Mouse (Mus musculus): Measurements from ENCODE around the gene Cdc42se1. TPM values are rescaled to one million over a fixed set of nuclear protein-coding genes. Genes with fewer than 3 reads are reported as not detected.
"Not testable (repeated sequence)": the region's sequence is repeated elsewhere in the genome, so short reads cannot be mapped to it uniquely, and the experiment has no call there.

Gene Cdc42se1
- polyA plus RNA-seq, 1 experiment from 2014 or later = 92.6 TPM

GRCm38 (mm10) chr3:95195772-95196171 is 32.8 kb upstream of the Cdc42se1 start:
- Histone ChIP-seq H3K9me3 (ENCODE audit: control insufficient read depth, low read length) (no peaks in the 10 kb centered on the region), H3K4me3 (ENCODE audit: low read depth, low read length) (no peak overlapping the region), H3K36me3 (ENCODE audit: control insufficient read depth, insufficient read depth, low read length) (peaks cover 73% of the 10 kb centered on the region), H3K4me1 (replicated peaks; ENCODE audit: control insufficient read depth, insufficient read depth, low read length) (no peaks in the 10 kb centered on the region), H3K27ac (ENCODE audit: low read depth) (no peak overlapping the region), H3K27me3 (replicated peaks; ENCODE audit: control insufficient read depth, insufficient read depth, low read length) (no peaks in the 10 kb centered on the region), H3K9ac (ENCODE audit: low read length) (no peak overlapping the region), H3K4me2 (ENCODE audit: low read length) (no peak overlapping the region)
- ATAC-seq (replicated peaks; ENCODE audit: low FRiP score, low TSS enrichment, low read depth) (no peak), DNase-seq (ENCODE audit: low spot score) (no peak)
- WGBS = 89% methylated on average over 2 of the region's 2 CpGs

DNA sequence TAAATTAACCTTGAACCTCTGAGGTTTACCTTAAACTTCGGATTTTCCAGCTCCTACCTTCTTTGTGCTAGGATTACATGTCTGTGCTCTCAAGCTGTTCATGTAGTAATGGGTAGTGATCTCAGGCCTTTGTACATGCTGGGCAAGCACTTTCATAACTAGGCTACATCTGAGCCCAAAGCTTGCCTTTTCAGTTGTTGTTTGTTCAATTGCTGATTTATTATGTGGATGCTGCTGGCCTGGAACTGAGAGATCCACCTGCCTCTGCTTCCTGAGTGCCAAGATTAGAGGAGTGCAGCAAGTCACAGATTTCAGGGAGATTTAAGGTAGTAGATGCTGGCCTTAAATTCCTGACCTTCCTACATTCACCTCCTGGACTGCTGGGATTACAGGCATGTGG is 29.4 kb upstream of the Cdc42se1 start:
- H3K27ac ChIP-seq (ENCODE audit: low read depth) = no peak overlapping the region
- no peaks in the 10 kb centered on the region for H3K4me1 ChIP-seq (replicated peaks; ENCODE audit: control insufficient read depth, insufficient read depth, low read length)
- WGBS = 82% methylated on average over 1 of the region's 1 CpGs
- H3K27me3 ChIP-seq (replicated peaks; ENCODE audit: control insufficient read depth, insufficient read depth, low read length) = no peaks in the 10 kb centered on the region
- H3K9me3 ChIP-seq (ENCODE audit: control insufficient read depth, low read length) = no peaks in the 10 kb centered on the region
- no peak for ATAC-seq (replicated peaks; ENCODE audit: low FRiP score, low TSS enrichment, low read depth)
- no peak overlapping the region for H3K9ac ChIP-seq (ENCODE audit: low read length)
- H3K4me3 ChIP-seq (ENCODE audit: low read depth, low read length) = no peak overlapping the region
- H3K4me2 ChIP-seq (ENCODE audit: low read length) = no peak overlapping the region
- H3K36me3 ChIP-seq (ENCODE audit: control insufficient read depth, insufficient read depth, low read length) = peaks cover 94% of the 10 kb centered on the region
- DNase-seq (ENCODE audit: low spot score) = no peak

DNA sequence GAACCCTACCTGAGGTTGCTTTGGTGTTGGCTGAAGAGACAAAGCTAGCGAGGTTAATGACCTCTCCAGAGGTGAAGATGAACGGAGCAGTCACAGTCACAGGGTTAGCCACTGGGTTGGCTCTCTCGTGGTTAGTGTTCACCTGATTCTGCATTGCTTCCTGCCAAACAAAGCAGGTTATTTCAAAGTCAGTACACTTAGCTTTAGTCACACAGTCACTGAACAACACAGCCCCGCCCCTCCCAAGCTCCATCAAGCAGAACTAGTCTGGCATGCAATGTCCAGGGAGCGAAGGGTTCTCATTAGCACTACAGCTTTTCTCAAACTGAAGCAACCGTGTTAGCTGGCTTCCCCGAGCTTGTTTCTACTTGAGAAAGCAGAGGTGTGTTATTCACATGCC is 28.4 kb upstream of the Cdc42se1 start:
- DNase-seq (ENCODE audit: low spot score) (no peak), ATAC-seq (replicated peaks; ENCODE audit: low FRiP score, low TSS enrichment, low read depth) (no peak)
- 86% methylated on average over 7 of the region's 7 CpGs for WGBS
- no peaks in the 10 kb centered on the region for H3K27me3 ChIP-seq (replicated peaks; ENCODE audit: control insufficient read depth, insufficient read depth, low read length)
- H3K4me3 ChIP-seq (ENCODE audit: low read depth, low read length) = no peak overlapping the region
- no peak overlapping the region for H3K9ac ChIP-seq (ENCODE audit: low read length)
- H3K4me1 ChIP-seq (replicated peaks; ENCODE audit: control insufficient read depth, insufficient read depth, low read length) = no peaks in the 10 kb centered on the region
- H3K4me2 ChIP-seq (ENCODE audit: low read length) = no peak overlapping the region
- no peak overlapping the region for H3K27ac ChIP-seq (ENCODE audit: low read depth)
- H3K9me3 ChIP-seq (ENCODE audit: control insufficient read depth, low read length) = no peaks in the 10 kb centered on the region
- H3K36me3 ChIP-seq (ENCODE audit: control insufficient read depth, insufficient read depth, low read length) = peaks cover 93% of the 10 kb centered on the region

DNA sequence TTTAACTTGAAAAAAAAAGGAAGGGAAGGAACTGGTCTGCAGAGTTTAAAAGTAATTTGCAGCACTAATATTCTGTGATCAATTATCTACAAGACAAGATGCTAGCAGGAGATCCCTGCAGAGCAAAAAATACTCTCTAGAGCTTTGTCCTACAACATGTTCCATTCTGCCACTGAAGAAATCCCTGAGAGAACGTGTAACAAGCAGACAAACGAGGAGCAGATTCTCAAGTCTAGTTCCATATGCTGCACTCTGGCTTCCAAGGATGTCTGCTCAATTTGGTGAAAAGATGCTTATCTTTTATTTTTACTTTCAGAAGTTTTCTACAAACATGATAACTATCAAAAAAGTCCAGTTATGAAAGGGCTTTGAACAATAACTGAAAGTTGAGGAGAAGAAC is 28.0 kb upstream of the Cdc42se1 start:
- H3K36me3 ChIP-seq (ENCODE audit: control insufficient read depth, insufficient read depth, low read length) = peaks cover 93% of the 10 kb centered on the region
- ATAC-seq (replicated peaks; ENCODE audit: low FRiP score, low TSS enrichment, low read depth) = no peak
- 91% methylated on average over 2 of the region's 2 CpGs for WGBS

GRCm38 (mm10) chr3:95203880-95204279 is 24.7 kb upstream of the Cdc42se1 start:
- Histone ChIP-seq H3K36me3 (ENCODE audit: control insufficient read depth, insufficient read depth, low read length) (peaks cover 88% of the 10 kb centered on the region), H3K27ac (ENCODE audit: low read depth) (no peak overlapping the region), H3K27me3 (replicated peaks; ENCODE audit: control insufficient read depth, insufficient read depth, low read length) (no peaks in the 10 kb centered on the region), H3K9me3 (ENCODE audit: control insufficient read depth, low read length) (no peaks in the 10 kb centered on the region), H3K4me3 (ENCODE audit: low read depth, low read length) (no peak overlapping the region), H3K9ac (ENCODE audit: low read length) (no peak overlapping the region), H3K4me2 (ENCODE audit: low read length) (no peak overlapping the region), H3K4me1 (replicated peaks; ENCODE audit: control insufficient read depth, insufficient read depth, low read length) (no peaks in the 10 kb centered on the region)
- WGBS = 90% methylated on average over 6 of the region's 6 CpGs
- no peak for ATAC-seq (replicated peaks; ENCODE audit: low FRiP score, low TSS enrichment, low read depth)
- DNase-seq (ENCODE audit: low spot score) = no peak

More for the DNA sequence above, 28.0 kb upstream of the Cdc42se1 start:
- no peak overlapping the region for H3K4me3 ChIP-seq (ENCODE audit: low read depth, low read length)
- DNase-seq (ENCODE audit: low spot score) = no peak
- no peak overlapping the region for H3K9ac ChIP-seq (ENCODE audit: low read length)
- H3K27me3 ChIP-seq (replicated peaks; ENCODE audit: control insufficient read depth, insufficient read depth, low read length) = no peaks in the 10 kb centered on the region
- H3K4me2 ChIP-seq (ENCODE audit: low read length) = no peak overlapping the region
- H3K4me1 ChIP-seq (replicated peaks; ENCODE audit: control insufficient read depth, insufficient read depth, low read length) = no peaks in the 10 kb centered on the region
- H3K9me3 ChIP-seq (ENCODE audit: control insufficient read depth, low read length) = no peaks in the 10 kb centered on the region
- no peak overlapping the region for H3K27ac ChIP-seq (ENCODE audit: low read depth)

DNA sequence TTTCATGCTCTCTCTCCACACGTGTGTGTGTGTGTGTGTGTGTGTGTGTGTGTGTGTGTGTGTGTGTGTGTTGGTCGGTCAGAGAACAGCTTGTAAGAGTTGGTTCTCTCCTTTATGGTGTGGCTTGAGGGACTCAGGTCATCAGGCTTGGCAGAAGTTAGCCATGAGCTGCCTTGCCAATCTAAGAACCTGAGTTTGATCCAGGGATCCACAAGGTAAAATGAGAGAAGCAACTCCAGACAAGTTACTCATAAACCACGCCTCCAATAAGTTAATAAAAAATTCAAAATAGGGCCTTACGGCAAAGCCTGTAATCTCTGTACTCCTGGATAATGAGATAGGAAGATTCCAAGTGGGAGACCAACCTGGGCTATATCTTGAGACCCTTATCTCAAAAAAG is 20.2 kb upstream of the Cdc42se1 start:
- H3K4me2 ChIP-seq (ENCODE audit: low read length) = no peak overlapping the region
- no peak for ATAC-seq (replicated peaks; ENCODE audit: low FRiP score, low TSS enrichment, low read depth)
- H3K4me1 ChIP-seq (replicated peaks; ENCODE audit: control insufficient read depth, insufficient read depth, low read length) = no peaks in the 10 kb centered on the region
- DNase-seq (ENCODE audit: low spot score) = no peak
- no peak overlapping the region for H3K27ac ChIP-seq (ENCODE audit: low read depth)
- no peaks in the 10 kb centered on the region for H3K27me3 ChIP-seq (replicated peaks; ENCODE audit: control insufficient read depth, insufficient read depth, low read length)
- no peak overlapping the region for H3K9ac ChIP-seq (ENCODE audit: low read length)
- peaks cover 45% of the 10 kb centered on the region for H3K36me3 ChIP-seq (ENCODE audit: control insufficient read depth, insufficient read depth, low read length)
- H3K9me3 ChIP-seq (ENCODE audit: control insufficient read depth, low read length) = no peaks in the 10 kb centered on the region
- no peak overlapping the region for H3K4me3 ChIP-seq (ENCODE audit: low read depth, low read length)
- 96% methylated on average over 4 of the region's 4 CpGs for WGBS

DNA sequence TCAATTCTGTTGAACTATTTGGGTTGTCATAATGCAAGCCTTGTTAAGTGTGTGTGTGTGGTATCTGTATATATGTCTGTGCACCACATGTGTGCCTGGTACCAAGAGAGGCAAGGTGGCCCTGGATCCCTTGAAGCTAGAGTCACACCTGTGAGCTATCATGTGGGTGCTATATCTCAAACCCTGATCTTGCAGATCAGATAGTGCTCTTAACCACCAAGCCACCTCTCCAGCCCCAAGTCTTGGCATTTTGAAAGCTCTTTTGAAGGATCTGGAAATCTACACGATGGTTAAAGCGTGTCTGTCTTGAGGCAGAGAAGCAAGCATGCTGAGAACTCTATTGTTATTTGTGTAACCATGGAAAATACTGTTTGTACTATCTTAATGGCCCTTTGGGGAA is 17.9 kb upstream of the Cdc42se1 start:
- H3K27me3 ChIP-seq (replicated peaks; ENCODE audit: control insufficient read depth, insufficient read depth, low read length) = no peaks in the 10 kb centered on the region
- H3K36me3 ChIP-seq (ENCODE audit: control insufficient read depth, insufficient read depth, low read length) = peaks cover 32% of the 10 kb centered on the region
- H3K27ac ChIP-seq (ENCODE audit: low read depth) = no peak overlapping the region
- no peak for DNase-seq (ENCODE audit: low spot score)
- H3K4me2 ChIP-seq (ENCODE audit: low read length) = no peak overlapping the region
- WGBS = 90% methylated on average over 2 of the region's 2 CpGs
- no peak overlapping the region for H3K9ac ChIP-seq (ENCODE audit: low read length)
- ATAC-seq (replicated peaks; ENCODE audit: low FRiP score, low TSS enrichment, low read depth) = no peak
- no peaks in the 10 kb centered on the region for H3K4me1 ChIP-seq (replicated peaks; ENCODE audit: control insufficient read depth, insufficient read depth, low read length)
- H3K4me3 ChIP-seq (ENCODE audit: low read depth, low read length) = no peak overlapping the region
- H3K9me3 ChIP-seq (ENCODE audit: control insufficient read depth, low read length) = no peaks in the 10 kb centered on the region

GRCm38 (mm10) chr3:95212889-95213608 is 15.5 kb upstream of the Cdc42se1 start:
- 96% methylated on average over 7 of the region's 10 CpGs for WGBS
- not testable (repeated sequence) for H3K9ac ChIP-seq (ENCODE audit: low read length); H3K27me3 ChIP-seq (replicated peaks; ENCODE audit: control insufficient read depth, insufficient read depth, low read length); H3K4me1 ChIP-seq (replicated peaks; ENCODE audit: control insufficient read depth, insufficient read depth, low read length); H3K4me3 ChIP-seq (ENCODE audit: low read depth, low read length); H3K9me3 ChIP-seq (ENCODE audit: control insufficient read depth, low read length); ATAC-seq (replicated peaks; ENCODE audit: low FRiP score, low TSS enrichment, low read depth); H3K27ac ChIP-seq (ENCODE audit: low read depth); H3K4me2 ChIP-seq (ENCODE audit: low read length); DNase-seq (ENCODE audit: low spot score)
- H3K36me3 ChIP-seq (ENCODE audit: control insufficient read depth, insufficient read depth, low read length) = peaks cover 20% of the 10 kb centered on the region

DNA sequence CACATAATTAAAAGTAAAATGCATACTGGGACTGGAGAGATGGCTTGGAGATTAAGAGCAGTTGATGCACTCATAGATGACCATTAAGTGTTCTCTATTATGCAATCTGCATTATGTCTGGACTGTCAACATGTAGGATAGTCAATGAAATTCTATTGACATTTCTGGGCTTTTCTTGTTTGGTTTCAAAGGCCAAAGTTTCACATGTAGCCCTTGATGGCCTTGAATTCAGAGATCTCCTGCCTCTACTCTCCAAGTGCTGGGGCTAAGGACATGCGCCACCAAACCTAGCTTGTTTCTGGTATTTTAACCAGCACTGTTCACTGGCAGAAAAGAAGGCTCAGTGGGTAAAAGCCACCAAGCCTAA is 14.9 kb upstream of the Cdc42se1 start:
- no peak overlapping the region for H3K4me3 ChIP-seq (ENCODE audit: low read depth, low read length)
- DNase-seq (ENCODE audit: low spot score) (no peak), ATAC-seq (replicated peaks; ENCODE audit: low FRiP score, low TSS enrichment, low read depth) (no peak)
- H3K36me3 ChIP-seq (ENCODE audit: control insufficient read depth, insufficient read depth, low read length) = peaks cover 15% of the 10 kb centered on the region
- H3K27me3 ChIP-seq (replicated peaks; ENCODE audit: control insufficient read depth, insufficient read depth, low read length) = no peaks in the 10 kb centered on the region
- H3K27ac ChIP-seq (ENCODE audit: low read depth) = no peak overlapping the region
- no peak overlapping the region for H3K9ac ChIP-seq (ENCODE audit: low read length)
- H3K4me1 ChIP-seq (replicated peaks; ENCODE audit: control insufficient read depth, insufficient read depth, low read length) = no peaks in the 10 kb centered on the region; the same call in 1 of the 2 replicates
- no peaks in the 10 kb centered on the region for H3K9me3 ChIP-seq (ENCODE audit: control insufficient read depth, low read length)
- 95% methylated on average over 1 of the region's 1 CpGs for WGBS
- H3K4me2 ChIP-seq (ENCODE audit: low read length) = no peak overlapping the region
